Mouse (Mus musculus) inflammation-experienced regulatory T-cells, adult 6 months (primary cell): ENCODE data around the gene Pelp1. TPM values are rescaled to one million over a fixed set of nuclear protein-coding genes. Genes with fewer than 3 reads are reported as not detected.
"Not testable (repeated sequence)": the region's sequence is repeated elsewhere in the genome, so short reads cannot be mapped to it uniquely, and the experiment has no call there.

Experiments used
- ATAC-seq: one replicate; pipeline ENCODE4 v1.8.0; 2017
- polyA plus RNA-seq, 3 experiments: library from polyadenylated mRNA; unstranded; fragments of 100-300 nt; shearing (Covaris generic); gene quantifications; one replicate each; pipeline ENCODE4 v1.2.1; 2017

Pelp1 gene
- polyA plus RNA-seq: 1 to 10 TPM; 5.2 to 7.3 (median 6.5) TPM

- peak; percentile 80 for ATAC-seq
Observed at GRCm38 (mm10) chr11:70409594-70410296, at the start of gene Pelp1. Gene Pelp1, minus strand, starts transcription at chr11:70410031.

DNA sequence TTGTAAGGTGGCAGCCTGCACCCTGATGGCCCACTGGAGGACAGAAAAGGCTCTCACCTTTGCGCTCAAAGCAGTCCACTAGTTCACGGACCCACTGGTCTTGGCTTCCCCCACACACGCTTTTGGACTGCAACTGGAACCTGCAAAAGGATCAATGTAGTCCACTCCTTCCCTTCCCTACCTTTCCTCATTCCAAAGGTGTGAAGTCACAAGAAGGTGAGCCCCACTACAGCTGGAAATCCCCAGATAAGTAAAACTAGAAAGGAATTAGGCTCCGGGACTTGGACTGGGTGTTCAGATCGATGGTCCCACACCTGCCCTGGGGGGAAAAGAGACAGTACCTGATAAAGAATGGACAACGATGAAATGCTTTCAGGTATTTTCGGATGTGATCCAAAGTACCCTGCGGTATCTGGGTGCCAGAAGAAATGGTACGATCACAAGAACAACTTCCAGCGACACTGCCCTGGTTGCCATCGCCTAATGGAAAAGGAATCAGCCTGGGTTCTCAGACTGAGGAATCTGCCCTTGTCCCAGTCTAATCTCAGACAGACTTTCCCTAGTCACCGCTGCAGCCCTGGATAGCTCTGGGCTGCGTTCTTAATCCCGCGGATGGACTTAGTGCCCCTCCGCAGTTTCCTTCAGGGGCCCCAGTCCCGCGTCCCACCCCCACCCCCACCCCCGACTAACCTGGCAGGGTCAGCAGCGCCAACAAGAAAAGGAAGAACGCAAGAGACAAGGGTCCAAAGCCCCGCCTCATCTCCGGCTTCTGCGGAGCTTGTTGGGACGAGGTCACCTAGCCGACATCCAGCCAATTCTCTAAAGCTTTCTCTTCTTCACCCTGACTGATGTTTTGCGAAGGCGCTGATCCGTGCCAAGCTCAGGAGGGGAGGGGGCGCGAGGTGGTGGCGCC, 49.1 kb upstream of the Pelp1 start, which contains the start of gene Zmynd15:
Zmynd15 (plus strand) TSS at position 746 of the 913 bp plus-strand sequence.
- ATAC-seq: no peak

GRCm38 (mm10) chr11:70453261-70454044, 43.6 kb upstream of the Pelp1 start:
- ATAC-seq: no peak

GRCm38 (mm10) chr11:70451797-70452498, 42.1 kb upstream of the Pelp1 start, which contains the start of gene Med11:
Gene Med11, plus strand, starts transcription at chr11:70451919.
- ATAC-seq: peak; percentile 96

DNA sequence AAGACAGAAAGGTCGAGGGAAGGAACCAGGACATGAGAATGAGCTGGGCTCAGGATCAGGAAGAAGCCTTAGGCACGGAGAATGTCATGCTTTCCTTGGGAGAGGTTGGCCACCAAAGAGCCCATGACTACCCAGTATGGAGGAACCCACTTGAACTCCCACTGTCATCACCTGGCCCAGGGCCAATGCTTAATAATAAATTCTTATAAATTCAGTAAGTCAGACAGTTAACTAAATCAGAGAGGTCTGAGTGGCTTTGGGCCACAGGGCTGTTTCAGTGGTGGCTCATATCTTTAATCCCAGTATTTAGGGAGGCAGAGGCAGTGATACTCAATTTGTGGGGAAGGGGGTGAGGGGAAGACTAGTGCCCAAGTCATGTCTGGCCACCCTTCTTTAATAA, 41.1 kb upstream of the Pelp1 start:
- no peak for ATAC-seq

DNA sequence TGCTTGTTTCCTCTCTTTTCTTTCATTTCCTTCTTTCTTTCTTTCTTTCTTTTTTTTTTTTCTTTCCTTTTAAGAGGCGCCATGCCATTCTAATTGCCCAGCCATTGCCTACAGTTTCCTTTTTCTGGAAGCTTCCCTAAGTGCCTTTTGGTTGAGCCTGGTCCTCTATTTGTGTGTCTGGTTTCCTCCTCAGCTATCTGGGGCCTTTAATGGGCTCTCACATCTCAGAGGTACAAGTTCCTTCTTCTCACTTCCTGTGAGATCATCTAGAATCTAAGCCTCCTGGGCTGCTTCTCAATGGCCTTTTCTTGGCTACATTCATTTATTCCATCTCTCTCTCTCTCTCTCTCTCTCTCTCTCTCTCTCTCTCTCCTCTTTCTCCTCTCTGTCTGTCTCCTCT, 37.5 kb upstream of the Pelp1 start:
- no peak for ATAC-seq

DNA sequence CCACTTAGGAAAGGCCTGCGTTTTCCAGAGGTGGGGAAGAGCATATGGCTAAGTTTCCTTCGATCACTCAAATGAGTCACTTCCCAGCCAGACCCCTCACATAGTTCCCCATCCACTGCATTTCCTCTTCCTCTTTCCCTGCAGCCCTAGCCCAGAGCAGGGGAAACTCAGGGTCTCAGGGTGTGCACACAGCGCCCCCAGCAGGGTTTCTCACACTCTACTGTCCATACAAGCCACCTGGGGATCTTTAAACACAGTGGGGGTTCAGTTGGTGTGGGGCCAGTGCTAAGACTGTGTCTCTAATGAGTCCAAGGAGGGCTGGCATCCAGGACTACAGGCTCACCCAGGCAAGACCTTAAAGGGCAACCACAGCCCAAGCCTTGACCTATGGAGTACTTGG, 36.9 kb upstream of the Pelp1 start:
- ATAC-seq: no peak

DNA sequence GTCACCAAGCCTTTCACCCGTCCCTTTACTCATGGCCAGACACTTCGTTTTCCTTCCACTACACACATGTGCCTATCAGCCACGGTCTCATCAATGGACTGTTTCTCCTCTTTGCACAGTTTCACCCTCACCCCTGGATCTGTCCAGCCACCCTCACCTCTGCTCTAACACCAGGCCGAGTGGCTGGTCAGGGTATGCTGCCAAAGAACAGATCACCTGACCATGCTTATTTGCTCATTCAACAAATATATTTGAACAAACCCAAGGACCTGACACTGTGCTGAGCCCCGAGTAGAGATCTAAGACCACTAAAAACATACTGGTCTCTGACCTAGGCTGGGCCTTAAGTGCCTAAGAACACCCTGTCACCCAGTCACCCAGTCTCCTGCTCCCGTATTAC, 34.8 kb upstream of the Pelp1 start:
- no peak for ATAC-seq

DNA sequence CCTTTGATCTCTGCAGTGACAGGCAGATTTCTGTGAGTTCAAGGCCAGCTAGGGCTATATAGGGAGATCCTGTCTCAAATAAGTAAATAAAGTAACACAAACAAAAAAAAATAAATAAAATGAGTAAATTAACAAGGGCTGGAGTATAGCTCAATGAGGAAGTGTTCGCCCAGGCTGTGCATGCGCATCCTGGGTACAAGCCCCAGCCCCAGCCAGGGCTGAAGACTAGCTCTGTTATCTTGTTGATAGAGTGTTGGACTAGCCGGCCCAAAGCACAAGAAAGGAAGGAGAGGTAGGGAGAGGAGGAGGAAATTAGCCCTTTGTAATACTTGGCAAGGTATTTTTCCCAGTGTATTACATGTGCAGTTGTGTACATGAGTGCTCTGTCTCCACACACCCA, 34.1 kb upstream of the Pelp1 start:
- no peak for ATAC-seq

DNA sequence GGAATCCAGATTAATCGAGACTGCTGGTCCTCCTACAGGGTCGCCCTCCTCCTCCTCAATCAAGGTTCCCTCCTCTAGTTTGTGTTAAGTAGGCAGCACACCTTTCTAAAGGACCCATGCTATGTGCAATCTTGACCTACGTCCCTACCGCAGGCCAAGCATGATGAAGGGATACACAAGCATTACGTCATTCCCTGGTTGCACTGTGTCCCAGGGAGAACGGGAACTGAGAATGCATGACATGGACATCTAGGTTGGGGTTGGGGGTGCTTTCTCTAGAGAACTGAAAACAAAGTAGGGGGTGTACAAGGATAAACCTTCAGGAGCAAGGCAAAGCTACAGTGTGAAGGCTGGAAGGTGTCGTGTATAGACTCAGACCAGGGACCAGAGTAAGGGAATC, 32.1 kb upstream of the Pelp1 start:
- ATAC-seq: no peak

DNA sequence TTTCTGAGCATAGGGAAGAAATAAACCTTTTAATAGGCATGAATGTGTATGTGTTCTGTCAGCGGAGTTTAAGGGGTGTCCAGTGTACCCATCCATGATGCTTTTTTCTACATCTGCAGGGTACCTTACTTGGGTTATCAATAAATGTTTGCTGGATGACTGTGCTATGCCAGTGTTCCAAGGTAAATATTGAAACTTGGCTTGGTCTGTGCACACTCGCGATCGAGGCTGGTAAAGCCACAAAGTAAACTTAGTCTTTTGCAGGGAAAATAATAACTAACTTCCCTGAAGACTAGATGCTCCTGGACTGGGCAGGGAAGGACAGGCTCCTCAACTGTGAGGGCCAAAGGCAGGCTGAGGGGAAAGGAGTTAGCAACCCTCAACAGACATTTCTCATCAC, 30.8 kb upstream of the Pelp1 start:
- ATAC-seq: no peak

- ATAC-seq: no peak
Observed at GRCm38 (mm10) chr11:70438728-70439374, 29.0 kb upstream of the Pelp1 start.

GRCm38 (mm10) chr11:70437426-70437825, 27.6 kb upstream of the Pelp1 start:
- ATAC-seq: no peak

GRCm38 (mm10) chr11:70435476-70435875, 25.6 kb upstream of the Pelp1 start:
- ATAC-seq: peak; percentile 20

- no peak for ATAC-seq
Observed at GRCm38 (mm10) chr11:70433951-70434350, 24.1 kb upstream of the Pelp1 start.

DNA sequence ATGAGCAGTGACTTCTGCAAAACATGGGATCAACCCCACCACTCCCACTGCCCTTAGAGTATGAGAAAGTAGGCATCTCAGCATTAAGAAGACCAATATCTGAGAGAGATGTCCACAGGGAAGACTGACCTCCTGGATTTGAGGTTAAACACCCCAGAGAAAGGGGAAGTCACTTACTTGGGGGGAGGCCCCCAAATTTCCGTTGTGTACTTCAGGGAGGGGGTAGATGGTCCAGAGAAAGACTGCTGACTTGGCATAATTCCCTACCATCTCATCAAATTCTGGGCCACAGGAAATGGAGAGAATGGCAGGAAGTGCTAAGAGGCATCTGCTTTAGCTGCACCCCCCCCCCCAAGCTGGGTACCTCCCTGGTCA, 23.7 kb upstream of the Pelp1 start:
- peak; percentile 5 for ATAC-seq

DNA sequence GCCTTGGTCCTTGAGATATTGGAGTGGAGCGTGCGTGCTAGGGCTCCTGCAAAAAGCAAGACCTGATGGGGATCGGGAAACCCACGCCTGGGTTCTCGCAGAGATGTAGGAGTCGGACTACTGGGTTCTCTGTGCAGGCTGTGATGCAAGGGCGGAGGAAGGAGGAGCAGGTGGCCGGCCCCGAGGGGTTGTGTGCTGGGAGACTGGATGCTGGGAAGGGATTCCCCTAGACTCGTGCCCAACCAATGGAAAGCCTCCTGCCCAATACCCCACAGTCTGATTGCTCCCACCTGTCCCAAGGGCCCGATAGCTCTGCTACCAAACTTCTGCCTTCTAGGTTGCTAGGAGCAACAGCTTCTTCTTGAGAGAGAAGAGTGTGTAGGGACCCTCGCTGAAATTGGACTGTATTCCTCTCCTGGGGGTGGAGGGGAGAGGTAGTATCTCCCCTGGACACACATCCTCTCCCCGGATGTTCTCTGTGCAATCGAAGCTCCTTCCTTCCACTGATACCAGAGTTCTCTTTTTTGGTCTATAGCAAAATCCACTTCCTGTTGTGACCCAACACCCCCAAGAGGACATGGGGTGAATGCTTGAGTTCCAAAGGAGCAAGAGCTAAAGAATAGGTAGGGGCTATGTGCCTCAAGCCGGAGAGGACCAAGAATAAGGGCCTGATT, 23.2 kb upstream of the Pelp1 start:
- peak; percentile 28 for ATAC-seq

DNA sequence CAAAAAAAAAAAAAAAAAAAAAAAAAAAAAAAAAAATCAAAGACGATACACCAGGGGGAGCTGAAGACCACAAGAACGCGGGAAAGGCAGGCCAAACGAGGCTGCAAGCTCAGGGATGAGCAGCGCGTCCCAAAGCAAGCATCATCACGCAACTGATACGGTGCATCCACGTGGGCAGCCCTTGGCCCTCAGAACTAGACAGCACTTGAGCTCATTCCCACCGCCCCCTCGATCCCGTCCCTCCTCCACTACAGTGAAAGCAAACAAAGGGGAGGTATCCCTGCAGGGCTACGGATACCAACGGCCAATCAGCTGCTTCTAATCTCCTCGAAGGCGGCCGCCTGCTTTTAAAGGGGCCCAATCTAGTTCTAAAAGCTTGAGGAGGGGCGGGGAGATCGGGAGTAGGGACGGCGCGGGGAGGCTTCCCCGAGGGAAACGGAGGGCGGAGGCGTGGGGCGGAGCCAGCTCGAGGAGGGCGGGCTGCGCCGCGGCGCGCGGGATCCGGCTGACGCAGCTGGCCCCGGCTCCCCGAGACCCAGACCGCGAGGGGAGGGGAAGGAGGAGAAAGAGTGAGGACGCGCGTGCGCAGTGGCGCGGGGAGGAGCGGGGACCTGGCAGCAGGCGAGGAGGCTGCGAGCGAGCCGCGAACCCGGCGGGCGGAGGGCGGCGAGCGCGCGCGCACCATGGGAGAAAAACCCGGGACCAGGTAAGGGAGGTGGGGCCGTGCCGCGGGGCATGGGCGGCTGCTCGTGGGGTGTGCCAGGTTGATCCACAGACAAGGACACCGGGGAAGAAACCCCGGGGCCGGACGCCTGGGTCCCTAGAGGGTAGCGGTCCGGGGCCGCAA, 22.4 kb upstream of the Pelp1 start, which contains the start of gene Arrb2:
Arrb2 (plus strand) TSS at position 588 of the 847 bp plus-strand sequence.
- peak; percentile 76 for ATAC-seq

GRCm38 (mm10) chr11:70431574-70431973, 21.7 kb upstream of the Pelp1 start:
- ATAC-seq: no peak

- not testable (repeated sequence) for ATAC-seq
Observed at GRCm38 (mm10) chr11:70426598-70426997, 16.8 kb upstream of the Pelp1 start.
